Mouse (Mus musculus): ENCODE measurements around the gene Slamf7. TPM values are rescaled to one million over a fixed set of nuclear protein-coding genes. Genes with fewer than 3 reads are reported as not detected.
"Not testable (repeated sequence)": the region's sequence is repeated elsewhere in the genome, so short reads cannot be mapped to it uniquely, and the experiment has no call there.

Slamf7 gene
- polyA plus RNA-seq (2015; fragmentation: Nextera tagmentation; extraction: Ambion mirVana), result 0.69 and 1.1 TPM in 2 replicates

DNA sequence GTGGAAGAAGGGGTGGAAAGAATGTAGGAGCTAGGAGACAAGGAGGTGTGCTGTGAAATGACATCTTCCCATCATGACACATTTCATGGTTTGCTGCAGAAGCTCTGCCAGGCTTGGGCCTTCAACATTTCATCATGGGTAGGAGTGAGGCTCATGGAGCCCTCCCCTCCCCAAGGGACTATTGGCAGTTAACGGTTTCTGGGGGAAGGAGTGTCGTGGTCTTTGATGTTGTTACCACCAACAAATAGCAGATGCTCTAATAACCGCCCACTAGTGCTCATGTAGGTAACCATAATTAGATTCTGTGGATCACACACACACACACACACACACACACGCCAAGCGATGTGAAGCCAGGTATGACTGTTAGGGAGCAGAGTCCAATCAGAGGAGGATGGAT lies at the start of gene Slamf7:
Gene Slamf7, minus strand, starts transcription at position 302 of the 400 bp plus-strand sequence.
- no peak for ATAC-seq (ENCODE audit: insufficient read depth)
- Histone ChIP-seq H3K36me3 (replicated peaks) (no peaks in the 10 kb centered on the region), H3K27ac (replicated peaks) (no peak within 1 kb of the TSS), H3K4me2 (no peak within 1 kb of the TSS), H3K27me3 (no peaks in the 10 kb centered on the region), H3K4me3 (replicated peaks) (no peak within 1 kb of the TSS), H3K9me3 (replicated peaks) (no peaks in the 10 kb centered on the region), H3K9ac (no peak within 1 kb of the TSS), H3K4me1 (replicated peaks) (no peaks in the 10 kb centered on the region)
- 65% methylated on average over 5 of the region's 5 CpGs for WGBS (ENCODE audit: insufficient replicate concordance)

DNA sequence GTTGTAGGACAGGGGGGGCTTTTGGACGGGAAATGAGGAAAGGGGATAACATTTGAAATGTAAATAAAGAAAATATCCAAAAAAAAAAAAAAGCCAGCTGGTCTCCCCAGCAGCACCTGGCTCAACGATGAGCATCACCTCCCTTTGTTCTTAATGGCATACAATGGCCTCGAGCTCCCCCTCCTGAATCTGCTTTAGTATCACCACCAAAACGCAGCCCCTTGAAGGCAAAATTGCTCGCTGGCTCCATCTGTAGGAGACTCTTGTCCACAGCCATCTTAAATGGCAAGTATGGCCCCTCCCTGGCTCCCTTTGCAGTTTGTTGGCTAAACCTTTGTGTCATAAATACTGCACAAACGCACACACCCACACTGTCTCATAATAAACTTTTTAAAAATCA lies 46.1 kb upstream of the Slamf7 start:
- H3K9ac ChIP-seq, result no peak overlapping the region
- no peak overlapping the region for H3K4me2 ChIP-seq
- H3K36me3 ChIP-seq (replicated peaks), result no peaks in the 10 kb centered on the region
- H3K4me3 ChIP-seq (replicated peaks), result no peak overlapping the region
- no peak overlapping the region for H3K27ac ChIP-seq (replicated peaks)
- H3K9me3 ChIP-seq (replicated peaks), result no peaks in the 10 kb centered on the region
- H3K4me1 ChIP-seq (replicated peaks), result no peaks in the 10 kb centered on the region
- no peaks in the 10 kb centered on the region for H3K27me3 ChIP-seq
- ATAC-seq (ENCODE audit: insufficient read depth), result no peak
- WGBS (ENCODE audit: insufficient replicate concordance), result 11% methylated on average over 6 of the region's 6 CpGs

DNA sequence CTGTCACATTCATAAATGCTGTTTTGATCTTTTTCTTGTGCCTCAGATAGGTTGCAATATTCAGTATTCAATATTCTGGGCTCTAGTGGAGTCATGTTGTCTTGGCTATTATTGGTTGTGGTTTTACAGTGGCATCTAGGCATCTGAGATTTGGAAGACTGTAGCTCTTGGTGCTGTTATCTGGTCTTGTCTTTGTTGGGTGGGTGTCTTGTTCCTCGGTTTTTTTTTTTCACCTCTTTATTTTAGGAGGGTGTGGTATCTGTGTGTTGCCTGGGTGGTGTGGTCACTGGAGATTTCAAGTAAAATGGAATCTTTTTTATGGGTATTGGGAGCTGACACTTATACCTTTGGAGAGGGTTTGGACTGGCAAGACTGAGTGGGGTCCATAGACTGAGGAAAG lies 41.1 kb upstream of the Slamf7 start:
- ATAC-seq (ENCODE audit: insufficient read depth), result no peak
- WGBS (ENCODE audit: insufficient replicate concordance), result 26% methylated on average over 1 of the region's 1 CpGs

DNA sequence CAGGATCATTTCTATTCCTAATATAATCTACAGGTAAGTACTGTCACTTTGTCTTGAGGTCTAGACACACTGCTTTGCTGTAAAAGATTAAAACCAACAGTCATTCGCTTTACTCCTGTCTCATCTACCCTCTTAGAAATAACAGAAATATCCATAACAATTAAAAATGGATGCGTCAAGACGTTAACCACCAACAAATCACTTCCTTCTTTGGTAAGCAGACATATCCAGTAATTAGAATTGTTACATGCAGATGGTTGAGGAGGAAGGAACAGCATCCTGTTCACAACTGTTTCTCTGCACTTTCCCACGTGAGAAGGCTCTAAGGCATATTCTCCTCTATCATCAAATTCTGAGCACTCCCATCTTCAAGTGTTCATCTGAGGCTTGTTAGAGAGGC lies 34.5 kb upstream of the Slamf7 start:
- H3K36me3 ChIP-seq (replicated peaks), result no peaks in the 10 kb centered on the region
- H3K9me3 ChIP-seq (replicated peaks), result no peaks in the 10 kb centered on the region
- ATAC-seq (ENCODE audit: insufficient read depth), result no peak
- no peak overlapping the region for H3K27ac ChIP-seq (replicated peaks)
- 45% methylated on average over 4 of the region's 4 CpGs for WGBS (ENCODE audit: insufficient replicate concordance)
- no peak overlapping the region for H3K9ac ChIP-seq
- H3K27me3 ChIP-seq, result no peaks in the 10 kb centered on the region
- no peak overlapping the region for H3K4me3 ChIP-seq (replicated peaks)
- H3K4me1 ChIP-seq (replicated peaks), result no peaks in the 10 kb centered on the region
- H3K4me2 ChIP-seq, result no peak overlapping the region

More for the DNA sequence above, 41.1 kb upstream of the Slamf7 start:
- H3K9me3 ChIP-seq (replicated peaks), result no peaks in the 10 kb centered on the region
- no peaks in the 10 kb centered on the region for H3K27me3 ChIP-seq
- no peaks in the 10 kb centered on the region for H3K36me3 ChIP-seq (replicated peaks)
- H3K27ac ChIP-seq (replicated peaks), result no peak overlapping the region
- H3K4me2 ChIP-seq, result no peak overlapping the region
- H3K9ac ChIP-seq, result no peak overlapping the region
- no peak overlapping the region for H3K4me3 ChIP-seq (replicated peaks)
- no peaks in the 10 kb centered on the region for H3K4me1 ChIP-seq (replicated peaks)

DNA sequence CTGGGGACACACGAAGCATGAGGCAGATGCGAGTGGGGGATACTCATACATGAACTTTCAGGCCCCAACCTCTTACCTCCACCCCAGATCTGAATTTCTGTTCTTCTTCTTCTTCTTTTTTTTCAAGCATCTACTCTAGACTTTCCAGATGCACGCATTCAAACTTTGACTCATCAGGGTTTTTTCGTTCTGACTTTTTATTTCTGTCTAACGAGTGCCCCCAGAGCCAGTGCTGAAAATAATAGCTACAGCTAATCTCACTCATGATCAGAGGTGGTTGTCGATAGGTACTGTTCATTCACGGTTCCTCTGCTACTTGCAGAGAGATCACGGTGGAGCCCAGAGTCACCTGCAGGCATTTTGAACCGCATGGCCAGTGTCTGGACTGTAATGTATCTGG lies 32.1 kb upstream of the Slamf7 start:
- Histone ChIP-seq H3K4me3 (replicated peaks) (no peak overlapping the region), H3K36me3 (replicated peaks) (no peaks in the 10 kb centered on the region)

DNA sequence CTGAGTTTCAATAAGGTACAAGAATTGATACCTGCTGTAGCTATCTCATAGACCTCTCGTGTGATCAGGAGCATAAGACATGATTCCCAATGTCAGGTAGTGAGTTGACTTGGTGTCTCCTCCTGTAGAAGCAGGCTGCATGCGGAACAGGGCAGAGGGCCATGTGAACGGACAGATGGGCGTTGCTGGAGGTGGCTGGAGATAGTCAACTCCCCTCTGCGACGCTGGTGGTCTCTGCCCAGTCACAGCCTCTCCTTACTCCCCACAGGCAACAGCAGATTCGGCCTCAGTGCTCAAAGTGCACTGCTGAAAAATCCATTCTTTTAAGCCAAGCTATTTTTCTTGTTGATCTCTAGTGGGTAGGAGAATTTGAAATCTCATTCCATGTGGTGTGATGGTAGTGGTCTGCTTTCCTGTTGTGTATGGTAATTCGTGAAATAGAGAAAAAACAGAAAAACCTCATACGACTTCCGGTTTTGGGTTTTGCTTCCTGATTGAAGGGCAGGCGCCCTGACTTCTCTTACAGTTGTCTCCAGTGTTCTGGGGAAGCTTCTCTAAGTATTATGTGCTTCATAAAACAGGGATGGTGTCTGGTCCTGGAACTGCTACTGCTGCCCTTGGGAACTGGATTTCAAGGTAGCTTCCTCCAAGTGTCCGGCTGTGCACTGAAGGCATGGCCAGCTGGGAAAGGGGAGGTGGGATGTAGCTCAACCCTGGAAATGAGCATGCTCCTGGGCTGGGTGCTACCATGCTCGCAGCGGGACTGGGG lies 28.9 kb upstream of the Slamf7 start, which contains the start of gene Cd48:
Gene Cd48, plus strand, starts transcription at position 479 of the 769 bp plus-strand sequence.
- 26% methylated on average over 14 of the region's 14 CpGs for WGBS (ENCODE audit: insufficient replicate concordance)
- Histone ChIP-seq H3K4me1 (replicated peaks) (peaks cover 6% of the 10 kb centered on the region; the same call in 1 of the 2 replicates), H3K4me2 (peak within 1 kb of the TSS; percentile 23), H3K27me3 (no peaks in the 10 kb centered on the region), H3K36me3 (replicated peaks) (no peaks in the 10 kb centered on the region), H3K4me3 (replicated peaks) (peak within 1 kb of the TSS; percentile 26), H3K27ac (replicated peaks) (peak within 1 kb of the TSS; percentile 62; the same call in 1 of the 2 replicates), H3K9me3 (replicated peaks) (no peaks in the 10 kb centered on the region), H3K9ac (no peak within 1 kb of the TSS)
- no peak for ATAC-seq (ENCODE audit: insufficient read depth)

More for the DNA sequence above, 32.1 kb upstream of the Slamf7 start:
- Histone ChIP-seq H3K27ac (replicated peaks) (no peak overlapping the region), H3K9ac (no peak overlapping the region), H3K27me3 (no peaks in the 10 kb centered on the region), H3K4me1 (replicated peaks) (peaks cover 6% of the 10 kb centered on the region; the same call in 1 of the 2 replicates), H3K4me2 (no peak overlapping the region), H3K9me3 (replicated peaks) (no peaks in the 10 kb centered on the region)
- no peak for ATAC-seq (ENCODE audit: insufficient read depth)
- 63% methylated on average over 9 of the region's 9 CpGs for WGBS (ENCODE audit: insufficient replicate concordance)

DNA sequence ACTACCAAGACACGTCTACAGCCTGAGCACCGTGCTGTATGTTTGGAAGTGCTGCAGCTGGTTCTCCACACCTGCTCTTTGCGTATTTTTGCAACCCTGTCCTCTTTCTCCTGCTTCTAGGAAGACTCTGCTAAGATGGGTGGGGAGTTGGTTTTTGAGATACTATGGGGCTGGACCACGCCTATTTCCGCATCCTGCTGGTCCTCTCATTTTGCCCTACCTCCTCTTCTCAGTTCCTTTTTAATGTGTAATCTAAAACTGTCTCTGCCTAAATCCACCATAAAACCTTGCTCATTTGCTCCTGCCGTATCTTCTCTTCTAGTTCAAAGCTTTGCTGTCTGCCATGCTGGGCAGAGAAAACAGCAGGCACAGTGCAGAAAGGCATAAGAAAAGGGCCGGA lies 28.2 kb upstream of the Slamf7 start:
- no peak overlapping the region for H3K9ac ChIP-seq
- H3K27ac ChIP-seq (replicated peaks), result peak overlapping the region; percentile 62; the same call in 1 of the 2 replicates
- no peak overlapping the region for H3K4me3 ChIP-seq (replicated peaks)
- H3K36me3 ChIP-seq (replicated peaks), result no peaks in the 10 kb centered on the region
- H3K4me1 ChIP-seq (replicated peaks), result peaks cover 6% of the 10 kb centered on the region; the same call in 1 of the 2 replicates
- peak overlapping the region; percentile 23; the same call in 1 of the 2 replicates for H3K4me2 ChIP-seq
- no peaks in the 10 kb centered on the region for H3K27me3 ChIP-seq
- ATAC-seq (ENCODE audit: insufficient read depth), result no peak
- WGBS (ENCODE audit: insufficient replicate concordance), result 20% methylated on average over 7 of the region's 7 CpGs
- no peaks in the 10 kb centered on the region for H3K9me3 ChIP-seq (replicated peaks)

DNA sequence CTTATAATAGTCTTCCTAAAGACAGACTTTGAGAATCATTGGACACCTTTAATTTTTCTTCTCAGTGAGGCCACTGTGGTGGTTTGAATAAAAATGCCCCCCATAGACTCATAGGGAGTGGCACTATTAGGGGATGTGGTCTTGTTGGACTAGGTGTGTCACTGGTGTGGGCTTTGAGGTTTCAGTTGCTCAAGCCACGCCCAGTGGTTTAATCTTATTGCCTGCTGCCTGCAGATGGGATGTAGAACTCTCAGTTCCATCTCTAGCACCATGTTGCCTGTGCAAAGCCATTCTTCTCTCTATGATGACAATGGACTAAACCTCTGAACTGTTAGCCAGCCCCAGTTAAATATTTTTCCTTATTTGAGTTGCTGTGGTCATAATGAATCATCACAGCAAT lies 24.9 kb upstream of the Slamf7 start:
- H3K27me3 ChIP-seq, result no peaks in the 10 kb centered on the region
- no peak overlapping the region for H3K27ac ChIP-seq (replicated peaks)
- H3K4me1 ChIP-seq (replicated peaks), result peaks cover 10% of the 10 kb centered on the region
- no peak overlapping the region for H3K9ac ChIP-seq
- H3K9me3 ChIP-seq (replicated peaks), result no peaks in the 10 kb centered on the region
- H3K4me2 ChIP-seq, result no peak overlapping the region
- WGBS (ENCODE audit: insufficient replicate concordance), result 9% methylated on average over 1 of the region's 1 CpGs
- ATAC-seq (ENCODE audit: insufficient read depth), result no peak
- no peak overlapping the region for H3K4me3 ChIP-seq (replicated peaks)
- no peaks in the 10 kb centered on the region for H3K36me3 ChIP-seq (replicated peaks)

DNA sequence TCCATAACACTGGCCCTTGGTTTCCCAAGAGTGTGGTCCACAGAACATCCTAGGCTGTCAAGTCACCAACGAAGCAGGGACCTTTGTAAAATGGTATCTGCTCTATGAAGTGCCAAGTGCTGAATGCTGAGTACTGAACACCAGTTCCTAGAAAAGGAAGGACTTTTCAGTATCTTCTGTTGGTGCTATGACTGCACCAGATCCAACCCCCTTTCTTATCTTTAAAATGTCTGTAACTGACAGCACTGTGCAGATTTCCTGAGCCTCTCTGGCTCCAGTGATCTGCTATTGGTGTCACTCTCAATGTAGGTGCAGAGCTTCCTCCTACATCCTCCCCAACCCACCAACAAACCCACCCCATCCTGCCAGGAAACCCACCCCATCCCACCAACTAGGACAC lies 21.6 kb upstream of the Slamf7 start:
- H3K4me3 ChIP-seq (replicated peaks), result no peak overlapping the region
- 17% methylated on average over 1 of the region's 1 CpGs for WGBS (ENCODE audit: insufficient replicate concordance)
- H3K4me2 ChIP-seq, result no peak overlapping the region
- peak; percentile 63 for ATAC-seq (ENCODE audit: insufficient read depth)
- no peak overlapping the region for H3K9ac ChIP-seq
- peaks cover 4% of the 10 kb centered on the region; the same call in 1 of the 2 replicates for H3K4me1 ChIP-seq (replicated peaks)
- H3K27me3 ChIP-seq, result no peaks in the 10 kb centered on the region
- no peaks in the 10 kb centered on the region for H3K36me3 ChIP-seq (replicated peaks)
- no peak overlapping the region for H3K27ac ChIP-seq (replicated peaks)
- no peaks in the 10 kb centered on the region for H3K9me3 ChIP-seq (replicated peaks)

DNA sequence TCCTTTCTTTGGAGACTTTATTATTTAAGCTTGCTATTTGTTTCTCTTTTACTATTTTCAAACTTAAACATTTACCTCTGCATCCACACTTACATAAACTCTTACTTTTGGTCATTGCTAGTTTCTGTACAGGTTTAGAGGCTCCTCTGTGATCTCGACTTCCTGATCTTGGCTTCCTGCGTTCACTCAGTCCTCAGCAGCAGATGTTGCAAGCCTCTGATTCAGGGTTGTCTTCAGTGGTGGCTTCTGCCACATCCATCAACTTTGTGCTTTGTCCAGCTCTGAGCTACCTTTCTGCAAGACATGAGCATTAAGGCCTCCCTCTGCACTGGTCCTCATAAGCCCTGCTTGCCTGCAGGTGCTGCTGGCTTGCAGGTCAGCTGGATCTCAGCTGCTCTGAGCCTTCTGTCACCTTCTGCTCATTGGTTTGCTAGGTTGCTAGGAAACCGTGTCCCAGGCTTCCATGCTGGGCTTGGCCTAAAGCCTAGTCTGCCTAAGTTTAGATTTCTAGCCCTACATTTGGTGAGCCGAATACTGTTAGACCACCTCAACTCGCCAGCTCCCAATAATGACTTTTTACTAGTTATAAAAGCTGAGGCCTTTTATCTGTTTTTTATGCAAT lies 20.1 kb upstream of the Slamf7 start:
- no peak for ATAC-seq (ENCODE audit: insufficient read depth)
- WGBS (ENCODE audit: insufficient replicate concordance), result 43% methylated on average over 5 of the region's 5 CpGs

DNA sequence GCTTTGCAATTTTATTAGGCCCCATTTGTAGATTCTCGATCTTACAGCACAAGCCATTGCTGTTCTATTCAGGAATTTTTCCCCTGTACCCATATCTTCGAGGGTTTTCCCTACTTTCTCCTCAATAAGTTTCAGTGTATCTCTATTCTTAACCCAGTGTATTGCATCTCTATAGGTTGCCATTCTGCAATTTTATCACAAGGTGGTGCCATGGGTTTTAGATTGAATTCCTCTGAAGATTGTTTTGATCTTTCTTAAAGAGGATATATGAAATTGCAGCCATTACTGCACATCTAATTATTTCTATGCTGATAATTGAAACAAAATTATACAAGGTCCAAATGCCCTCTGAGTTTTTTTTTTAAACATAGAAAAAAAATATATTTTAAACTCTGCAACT lies 19.6 kb upstream of the Slamf7 start:
- ATAC-seq (ENCODE audit: insufficient read depth); H3K9ac ChIP-seq; H3K4me1 ChIP-seq (replicated peaks); H3K27me3 ChIP-seq; H3K36me3 ChIP-seq (replicated peaks); H3K27ac ChIP-seq (replicated peaks); H3K4me3 ChIP-seq (replicated peaks); H3K4me2 ChIP-seq; H3K9me3 ChIP-seq (replicated peaks): not testable (repeated sequence)
- 28% methylated on average over 2 of the region's 2 CpGs for WGBS (ENCODE audit: insufficient replicate concordance)

More for the DNA sequence above, 20.1 kb upstream of the Slamf7 start:
- Histone ChIP-seq H3K36me3 (replicated peaks) (no peaks in the 10 kb centered on the region), H3K27ac (replicated peaks) (no peak overlapping the region), H3K4me1 (replicated peaks) (peaks cover 4% of the 10 kb centered on the region; the same call in 1 of the 2 replicates), H3K4me3 (replicated peaks) (no peak overlapping the region), H3K9me3 (replicated peaks) (no peaks in the 10 kb centered on the region), H3K9ac (no peak overlapping the region), H3K27me3 (no peaks in the 10 kb centered on the region), H3K4me2 (no peak overlapping the region)

Data from liver, embryonic 15.5 days (tissue).